Mouse (Mus musculus) frontal cortex, postnatal 36 days (tissue): ENCODE data around the gene Gm10295.

Source experiments
- DNase-seq, 2 experiments: peaks; one replicate each; pipeline ENCODE4 v3.0.0; 2022; ENCODE audit warnings: low spot score in 2 of 2

Gm10295 gene

DNA sequence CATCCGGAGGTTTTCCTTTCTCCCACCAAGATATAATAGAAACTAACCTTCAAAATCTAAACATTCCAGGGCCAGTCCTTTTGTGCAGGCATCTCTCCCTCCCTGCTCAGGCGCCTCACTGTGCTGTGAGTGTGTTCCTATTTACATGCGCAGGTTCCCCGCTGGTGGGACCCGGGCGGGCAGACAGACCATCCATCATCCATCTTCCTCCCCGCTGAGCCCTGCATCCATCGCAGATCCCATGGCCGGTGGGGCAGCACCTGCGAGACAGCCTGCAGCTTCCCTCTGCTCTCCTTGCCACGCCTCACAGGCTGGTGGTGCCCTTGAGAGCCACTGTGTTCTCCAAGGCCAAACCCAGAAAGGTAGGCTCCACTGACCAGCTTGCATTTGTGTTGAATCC is at the start of gene Gm10295:
TSS of gene Gm10295 (minus strand) at position 122 of the 400 bp plus-strand sequence.
- DNase-seq: no peak

GRCm38 (mm10) chr7:71401032-71401431 is 49.7 kb upstream of the Gm10295 start:
- no peak for DNase-seq

- DNase-seq: no peak
Observed at GRCm38 (mm10) chr7:71399891-71400632, 48.8 kb upstream of the Gm10295 start.

GRCm38 (mm10) chr7:71398959-71399756 is 47.9 kb upstream of the Gm10295 start:
- DNase-seq: no peak

DNA sequence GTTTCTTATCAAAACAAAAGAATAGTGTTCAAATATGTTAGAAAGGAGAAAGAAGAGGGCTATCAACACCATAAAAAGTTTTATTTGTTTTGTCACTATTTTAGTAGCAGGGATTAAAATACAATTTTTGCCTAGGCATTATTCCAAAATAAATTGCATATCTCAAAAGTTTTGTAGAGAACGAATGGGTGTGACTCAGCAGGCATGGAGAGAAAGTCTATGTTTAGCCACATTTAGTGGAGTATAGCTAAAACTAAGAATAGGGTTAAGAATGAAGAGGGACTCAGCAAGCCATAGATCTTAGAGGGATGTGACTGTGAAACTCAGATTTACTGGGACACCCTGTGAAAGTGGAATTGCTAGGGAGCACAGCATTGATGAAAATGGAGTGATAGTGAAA is 47.1 kb upstream of the Gm10295 start:
- DNase-seq: no peak

DNA sequence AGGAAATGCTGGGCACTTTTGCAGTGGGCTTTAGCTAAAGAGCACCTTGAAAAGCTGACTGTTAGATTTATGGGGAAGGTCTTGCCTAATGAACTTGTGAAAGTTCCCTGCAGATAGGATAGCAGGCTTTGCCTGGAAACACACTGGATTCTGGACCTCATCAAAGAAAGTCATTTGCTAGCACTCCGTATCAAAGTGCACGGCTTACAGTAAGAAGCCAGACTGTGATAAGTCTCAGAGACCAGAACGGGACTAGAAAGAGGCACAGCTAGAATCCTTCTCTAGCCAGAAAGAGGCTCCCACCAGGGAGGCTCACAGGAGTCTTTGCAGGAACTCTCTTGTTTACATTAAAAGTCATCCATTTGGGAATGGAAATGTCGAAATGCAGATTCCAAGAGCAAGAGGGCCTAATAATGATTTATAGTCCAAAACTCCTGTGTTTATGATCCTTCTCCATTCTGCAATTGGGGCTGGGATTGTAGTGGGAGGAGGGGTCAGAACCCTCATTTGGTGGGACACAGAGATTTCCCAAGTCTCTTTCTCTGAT is 41.6 kb upstream of the Gm10295 start:
- DNase-seq: no peak

DNA sequence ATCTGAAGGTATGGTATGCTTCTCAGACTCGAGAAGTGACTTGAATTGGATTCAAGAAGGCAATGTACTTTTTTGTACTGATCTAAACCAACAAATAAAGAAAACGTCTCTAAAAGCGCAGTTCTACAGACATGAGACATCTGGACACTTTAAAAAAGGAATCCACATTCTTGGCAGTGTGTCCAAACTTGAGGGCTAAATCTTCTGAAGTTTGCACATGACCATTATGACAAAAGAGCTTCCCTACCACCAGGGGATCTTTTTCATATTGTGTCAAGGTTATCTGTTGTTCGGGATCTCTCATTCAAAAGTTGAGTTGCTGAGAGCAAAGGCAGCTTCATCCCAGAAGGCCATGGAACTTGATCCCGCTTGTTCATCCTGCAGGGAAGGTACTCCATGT is 40.0 kb upstream of the Gm10295 start:
- DNase-seq: no peak

DNA sequence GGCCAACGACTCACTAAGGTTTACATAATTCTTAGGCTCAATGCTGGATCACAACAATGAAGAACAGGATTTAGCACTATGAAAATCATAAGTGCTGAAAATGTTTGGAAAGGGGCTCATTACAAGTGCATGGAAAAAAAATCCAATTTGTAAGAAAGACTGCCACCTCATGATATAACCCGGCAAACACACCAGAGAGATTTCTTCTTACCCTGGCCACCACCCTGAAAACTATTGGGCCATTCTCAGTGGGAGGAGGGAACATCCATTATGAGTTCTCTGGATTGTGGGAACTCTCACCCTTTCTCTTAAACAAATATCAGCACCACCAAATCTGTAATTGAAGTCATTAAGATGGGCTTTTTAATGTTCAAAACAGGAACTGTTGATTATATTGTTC is 39.0 kb upstream of the Gm10295 start:
- DNase-seq: no peak

DNA sequence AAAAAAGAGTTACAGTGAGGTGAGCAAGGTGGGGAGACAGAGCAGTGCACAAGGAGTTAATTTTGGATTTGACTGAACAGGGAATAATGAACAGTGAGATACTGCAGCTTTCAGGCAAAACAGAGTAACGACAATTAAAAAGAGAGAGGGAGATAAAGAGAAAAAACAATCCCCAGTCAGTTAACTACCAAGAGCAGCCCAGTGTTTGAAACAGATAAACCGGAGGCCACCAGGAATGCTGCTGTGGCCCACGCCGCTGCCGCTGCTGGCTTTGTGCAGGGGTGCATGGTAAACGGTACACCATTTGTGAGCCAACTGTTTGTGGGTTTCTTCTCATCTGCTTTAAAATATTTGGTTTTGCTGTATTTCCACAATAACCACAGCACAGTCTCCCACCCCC is 34.8 kb upstream of the Gm10295 start:
- DNase-seq: no peak

- no peak for DNase-seq
Observed at GRCm38 (mm10) chr7:71384921-71385320, 33.6 kb upstream of the Gm10295 start.

- DNase-seq: peak; percentile 6 to 28
Observed at GRCm38 (mm10) chr7:71383341-71384130, 32.3 kb upstream of the Gm10295 start.

DNA sequence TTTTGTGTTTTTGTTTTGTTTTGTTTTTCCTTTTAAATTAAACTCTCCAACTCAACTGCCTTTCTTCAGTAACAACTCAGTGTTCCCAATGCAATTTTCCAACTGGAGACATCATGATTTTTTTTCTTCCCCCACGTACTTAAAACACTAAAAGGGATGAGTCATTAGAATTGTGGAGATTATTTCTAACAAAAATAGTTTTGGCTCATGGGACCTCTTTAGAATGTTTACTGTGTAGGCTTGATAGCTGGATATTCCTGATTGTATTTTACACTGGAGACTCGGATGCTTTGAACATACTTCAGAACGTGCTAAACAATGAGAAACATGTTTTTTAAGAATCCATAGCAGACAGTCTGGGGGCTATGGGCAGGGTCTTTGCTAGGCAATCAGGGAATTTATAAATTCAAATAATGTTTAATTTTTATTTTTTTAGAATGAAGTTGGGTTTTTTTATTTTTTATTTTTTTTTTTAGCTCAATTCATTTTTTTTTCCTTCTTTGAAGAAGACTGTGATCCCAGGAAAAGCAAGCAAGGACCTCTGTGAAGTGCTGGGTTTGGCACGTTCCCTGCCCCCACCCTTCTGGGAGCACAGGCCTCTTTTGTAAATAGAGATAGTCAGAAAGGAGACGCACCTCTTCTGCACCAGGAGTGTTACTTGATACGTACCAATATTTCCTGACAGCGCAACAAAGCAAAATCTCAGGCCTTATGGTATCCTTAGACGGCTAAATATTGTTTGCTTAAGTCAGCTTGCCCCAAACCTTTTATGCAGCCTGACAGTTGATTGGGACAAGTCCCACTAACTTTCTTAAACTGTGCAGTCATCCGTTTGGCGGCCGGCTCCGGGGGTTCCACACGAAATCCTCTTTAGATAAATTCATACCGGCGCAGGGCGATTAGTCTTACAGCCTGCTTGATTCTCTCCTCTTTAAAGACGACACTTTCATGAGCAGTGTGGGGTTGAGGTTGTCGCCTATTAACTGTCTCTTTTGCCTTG is 28.8 kb upstream of the Gm10295 start:
- DNase-seq: no peak

GRCm38 (mm10) chr7:71378812-71379760 is 27.8 kb upstream of the Gm10295 start:
- DNase-seq: peak in 1 of 2 experiments; percentile 30

- DNase-seq: no peak
Observed at GRCm38 (mm10) chr7:71377983-71378382, 26.7 kb upstream of the Gm10295 start.

DNA sequence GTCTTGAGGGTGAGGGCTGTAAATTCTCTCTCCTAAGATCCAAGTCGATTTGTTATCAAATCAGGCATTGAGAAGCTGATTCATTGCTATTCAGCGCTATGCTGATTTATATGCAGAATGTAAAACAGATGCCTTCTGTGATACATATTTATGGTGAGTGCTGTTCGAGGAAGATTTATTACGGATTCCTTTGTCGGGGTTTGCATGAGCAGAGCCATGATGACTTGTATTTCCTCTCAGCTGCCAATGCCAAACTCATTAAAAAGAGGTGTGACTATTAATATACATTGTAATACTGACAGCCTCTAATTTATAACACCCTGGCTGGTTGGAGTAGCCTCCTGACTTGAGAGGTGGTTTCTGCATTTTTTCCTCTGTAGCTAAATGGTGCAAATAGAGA is 22.8 kb upstream of the Gm10295 start:
- no peak for DNase-seq

DNA sequence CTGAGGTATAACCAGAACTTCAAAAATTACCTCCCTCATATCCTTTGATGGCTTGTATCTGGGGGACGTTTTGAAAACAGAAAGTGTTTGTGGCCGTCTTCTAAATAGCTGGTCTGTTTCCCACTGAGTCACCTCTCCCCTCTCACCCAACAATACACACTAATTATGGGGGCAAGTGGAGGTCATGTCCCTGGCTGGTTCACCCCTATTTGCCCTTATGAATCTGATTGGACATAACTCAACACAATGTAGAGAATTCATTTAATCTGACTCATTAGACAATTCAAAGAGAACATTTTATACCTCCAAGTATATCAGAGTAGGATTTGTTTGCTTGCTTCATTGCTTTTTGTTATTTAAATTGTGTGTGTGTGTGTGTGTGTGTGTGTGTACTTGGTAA is 20.6 kb upstream of the Gm10295 start:
- no peak for DNase-seq

GRCm38 (mm10) chr7:71370746-71371145 is 19.5 kb upstream of the Gm10295 start:
- DNase-seq: no peak

GRCm38 (mm10) chr7:71370128-71370527 is 18.8 kb upstream of the Gm10295 start:
- no peak for DNase-seq

GRCm38 (mm10) chr7:71368543-71369181 is 17.4 kb upstream of the Gm10295 start:
- no peak for DNase-seq
